Mouse (Mus musculus): ENCODE measurements at regions not wholly inside any gene's neighbourhood (a gene's known extent, or its start where the extent isn't known, plus 50 kb on each side); places are given as distances from the start of the nearest gene placed in this dataset.

- no peak for ATAC-seq
- in situ Hi-C loops (cut with MboI; ENCODE audit: low pct_unique_long_range_greater_than_20kb) = no loop called here
- ChIA-PET CTCF (no interaction called here), POLR2A (no interaction called here)
- DNase-seq (ENCODE audit: low read depth, low spot score) = no peak
- TF ChIP-seq CTCF (IDR thresholded peaks at IDR 0.05) = no peak
- H3K27me3 ChIP-seq = peaks cover 44% of the 10 kb centered on the region
Measured at GRCm38 (mm10) chr19:54324991-54325390, 281.0 kb downstream of the Adra2a start.

GRCm38 (mm10) chr19:54332140-54332539 lies 288.2 kb downstream of the Adra2a start:
- TF ChIP-seq CTCF (IDR thresholded peaks at IDR 0.05) = no peak
- in situ Hi-C loops (cut with MboI; ENCODE audit: low pct_unique_long_range_greater_than_20kb) = no loop called here
- ATAC-seq = no peak
- POLR2A ChIA-PET = no interaction called here
- no peak for DNase-seq (ENCODE audit: low read depth, low spot score)
- peaks cover 40% of the 10 kb centered on the region for H3K27me3 ChIP-seq
- CTCF ChIA-PET = interaction anchor here (1.1 kb wide), 1 partner anchor 132 kb away, joined by 3 read pairs; no protein-coding TSS in a partner anchor

- in situ Hi-C loops (cut with MboI; ENCODE audit: low pct_unique_long_range_greater_than_20kb) = no loop called here
- ChIA-PET POLR2A (no interaction called here), CTCF (no interaction called here)
- peaks cover 19% of the 10 kb centered on the region for H3K27me3 ChIP-seq
- ATAC-seq (no peak), DNase-seq (ENCODE audit: low read depth, low spot score) (no peak)
- no peak for TF ChIP-seq CTCF (IDR thresholded peaks at IDR 0.05)
Measured at GRCm38 (mm10) chr19:54340778-54341291, 296.9 kb downstream of the Adra2a start.

- peaks cover 13% of the 10 kb centered on the region for H3K27me3 ChIP-seq
- ChIA-PET POLR2A (no interaction called here), CTCF (no interaction called here)
- in situ Hi-C loops (cut with MboI; ENCODE audit: low pct_unique_long_range_greater_than_20kb) = no loop called here
- DNase-seq (ENCODE audit: low read depth, low spot score) (no peak), ATAC-seq (no peak)
- no peak for TF ChIP-seq CTCF (IDR thresholded peaks at IDR 0.05)
Measured at GRCm38 (mm10) chr19:54359731-54360130, 315.8 kb downstream of the Adra2a start.

GRCm38 (mm10) chr19:54360660-54361059 lies 316.7 kb downstream of the Adra2a start:
- CTCF ChIA-PET = no interaction called here
- in situ Hi-C loops (cut with MboI; ENCODE audit: low pct_unique_long_range_greater_than_20kb) = no loop called here
- ATAC-seq = no peak
- POLR2A ChIA-PET = no interaction called here
- TF ChIP-seq CTCF (IDR thresholded peaks at IDR 0.05) = no peak
- DNase-seq (ENCODE audit: low read depth, low spot score) = no peak
- H3K27me3 ChIP-seq = peaks cover 18% of the 10 kb centered on the region

GRCm38 (mm10) chr19:54385101-54385500 lies 341.1 kb downstream of the Adra2a start:
- in situ Hi-C loops (cut with MboI; ENCODE audit: low pct_unique_long_range_greater_than_20kb) = no loop called here
- no peak for TF ChIP-seq CTCF (IDR thresholded peaks at IDR 0.05)
- ATAC-seq = no peak
- ChIA-PET POLR2A (no interaction called here), CTCF (no interaction called here)
- DNase-seq (ENCODE audit: low read depth, low spot score) = no peak
- H3K27me3 ChIP-seq = peaks cover 27% of the 10 kb centered on the region

- CTCF ChIA-PET = no interaction called here
- no peak for ATAC-seq
Measured at GRCm38 (mm10) chr19:54391406-54391805, 347.5 kb downstream of the Adra2a start.

GRCm38 (mm10) chr19:54399651-54400050 lies 355.7 kb downstream of the Adra2a start:
- in situ Hi-C loops (cut with MboI; ENCODE audit: low pct_unique_long_range_greater_than_20kb) = no loop called here
- peaks cover 49% of the 10 kb centered on the region for H3K27me3 ChIP-seq
- DNase-seq (ENCODE audit: low read depth, low spot score) (no peak), ATAC-seq (no peak)
- no peak for TF ChIP-seq CTCF (IDR thresholded peaks at IDR 0.05)
- ChIA-PET CTCF (interaction anchor here (1.7 kb wide), 1 partner anchor 21 kb away, joined by 5 read pairs; no protein-coding TSS in a partner anchor), POLR2A (no interaction called here)

More at GRCm38 (mm10) chr19:54391406-54391805, 347.5 kb downstream of the Adra2a start:
- peaks cover 46% of the 10 kb centered on the region for H3K27me3 ChIP-seq
- POLR2A ChIA-PET = no interaction called here
- in situ Hi-C loops (cut with MboI; ENCODE audit: low pct_unique_long_range_greater_than_20kb) = no loop called here
- TF ChIP-seq CTCF (IDR thresholded peaks at IDR 0.05) = no peak
- DNase-seq (ENCODE audit: low read depth, low spot score) = no peak

GRCm38 (mm10) chr19:54407904-54408303 lies 364.0 kb downstream of the Adra2a start:
- TF ChIP-seq CTCF (IDR thresholded peaks at IDR 0.05) = no peak
- CTCF ChIA-PET = no interaction called here
- no peak for DNase-seq (ENCODE audit: low read depth, low spot score)
- peaks cover 24% of the 10 kb centered on the region for H3K27me3 ChIP-seq
- ATAC-seq = no peak
- in situ Hi-C loops (cut with MboI; ENCODE audit: low pct_unique_long_range_greater_than_20kb) = no loop called here
- POLR2A ChIA-PET = no interaction called here

GRCm38 (mm10) chr19:54429062-54429461 lies 385.1 kb downstream of the Adra2a start:
- no peak for ATAC-seq
- in situ Hi-C loops (cut with MboI; ENCODE audit: low pct_unique_long_range_greater_than_20kb) = no loop called here
- CTCF ChIA-PET = no interaction called here

GRCm38 (mm10) chr19:54440713-54441112 lies 396.8 kb downstream of the Adra2a start:
- ATAC-seq = no peak
- ChIA-PET CTCF (no interaction called here), POLR2A (no interaction called here)
- peaks cover 11% of the 10 kb centered on the region for H3K27me3 ChIP-seq
- in situ Hi-C loops (cut with MboI; ENCODE audit: low pct_unique_long_range_greater_than_20kb) = no loop called here
- no peak for DNase-seq (ENCODE audit: low read depth, low spot score)
- TF ChIP-seq CTCF (IDR thresholded peaks at IDR 0.05) = no peak

More at GRCm38 (mm10) chr19:54429062-54429461, 385.1 kb downstream of the Adra2a start:
- H3K27me3 ChIP-seq = peaks cover 15% of the 10 kb centered on the region
- POLR2A ChIA-PET = no interaction called here
- DNase-seq (ENCODE audit: low read depth, low spot score) = no peak
- TF ChIP-seq CTCF (IDR thresholded peaks at IDR 0.05) = no peak
